Mouse (Mus musculus) ovary, adult 2 months (tissue): ENCODE measurements around the gene Osgepl1. TPM values are rescaled to one million over a fixed set of nuclear protein-coding genes. Genes with fewer than 3 reads are reported as not detected.

ENCODE experiments used
- polyA plus RNA-seq: library from polyadenylated mRNA; depleted of rRNA; stranded (reverse); fragments of >200 nt; gene quantifications from 2 replicates; pipeline ENCODE4 v1.2.3, GENCODE M21; 2012; rRNA removed

The Osgepl1 gene
- 1.6 and 3.5 TPM in 2 replicates for polyA plus RNA-seq

DNA sequence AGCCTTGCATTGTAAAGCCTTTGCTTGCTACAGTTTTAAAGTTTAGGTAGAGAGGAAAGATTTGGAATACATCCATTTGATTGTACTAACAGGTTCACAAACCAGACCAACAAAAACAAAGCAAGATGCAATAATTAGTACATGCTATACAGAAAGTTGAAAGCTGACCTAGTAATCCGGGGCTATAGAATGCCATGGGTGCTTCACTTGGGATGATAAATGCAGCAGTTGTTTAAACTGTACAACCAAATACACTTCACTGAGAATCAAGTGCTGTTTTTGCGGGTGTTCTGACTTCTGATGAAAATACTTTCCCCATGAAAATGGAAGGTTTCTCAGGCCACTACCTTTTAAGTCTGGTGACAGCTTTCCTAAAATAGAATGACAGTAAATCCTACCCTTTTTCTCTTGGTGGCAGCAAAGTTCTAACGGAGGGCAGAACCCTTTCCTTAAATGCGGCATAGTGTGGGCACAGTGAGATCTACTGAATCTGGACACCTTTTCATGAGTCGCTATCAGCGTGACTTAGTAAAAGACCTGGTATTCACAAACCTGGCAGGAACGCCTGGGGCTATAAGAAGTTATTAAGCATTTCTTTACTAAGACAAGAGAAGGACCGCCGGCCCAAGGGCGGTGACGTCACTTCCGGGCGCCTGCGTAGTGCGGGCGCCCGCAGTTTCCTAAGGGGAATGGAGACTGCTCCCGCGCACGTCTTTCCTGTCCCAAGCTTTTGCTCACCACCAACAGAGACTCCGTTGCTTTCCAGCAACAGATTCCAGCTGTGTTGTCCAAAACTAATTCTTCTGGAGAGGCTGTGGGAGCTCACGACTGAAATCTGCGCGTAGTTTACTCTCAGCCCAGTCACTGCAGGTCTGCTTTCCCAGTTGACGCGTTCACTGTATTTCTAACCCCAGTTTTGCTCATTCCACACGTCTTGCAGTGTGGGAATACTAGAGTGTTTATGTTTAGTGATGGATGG is at the start of gene Osgepl1:
Gene Osgepl1 (plus strand): TSS at position 636 of the 979 bp plus-strand sequence.

DNA sequence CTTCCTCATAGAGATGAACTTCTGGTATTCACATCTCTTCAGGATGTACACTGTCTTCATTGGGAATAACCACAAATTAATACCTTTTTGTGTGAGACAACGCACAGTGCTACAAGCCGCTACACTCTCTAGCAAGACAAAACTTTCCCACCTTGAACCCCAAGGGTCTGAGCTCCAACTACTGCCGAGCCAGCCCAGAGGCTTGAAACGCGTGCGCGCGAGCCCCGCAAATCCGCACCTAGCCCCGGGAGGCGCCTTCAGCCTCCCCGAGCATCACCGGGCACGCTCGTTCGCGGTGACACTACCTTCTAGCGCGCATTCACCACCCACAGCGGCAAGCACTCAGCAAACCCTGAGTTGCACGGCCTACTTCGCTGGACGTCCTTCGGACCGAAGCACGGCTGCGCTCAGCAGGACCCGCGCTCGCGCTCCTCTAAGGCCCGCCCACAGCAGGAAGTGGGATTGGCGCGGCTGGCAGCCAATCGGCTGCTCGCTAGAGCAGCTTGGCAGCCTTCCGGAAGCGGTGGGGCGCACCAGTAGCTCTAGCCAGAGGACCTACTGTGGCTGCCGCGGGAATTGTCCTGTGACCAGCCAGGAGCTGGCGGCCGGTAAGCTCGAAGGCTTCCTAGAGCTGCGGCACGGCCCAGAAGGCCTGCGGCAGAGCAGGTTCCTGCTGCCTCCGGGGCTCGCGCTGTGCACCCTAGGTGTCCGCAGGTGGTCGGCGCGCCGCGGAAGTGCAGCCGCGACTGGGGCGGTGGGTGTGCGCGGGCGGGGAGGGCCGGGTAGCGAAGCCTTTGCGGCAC is 16.6 kb upstream of the Osgepl1 start, which contains the start of the genes Pms1, Ormdl1 and Gm28778:
Gene Pms1 (minus strand): TSS at position 438 of the 803 bp plus-strand sequence.
Gene Ormdl1 (plus strand): TSS at position 515 of the 803 bp plus-strand sequence.
Gene Gm28778 (plus strand): TSS at position 531 of the 803 bp plus-strand sequence.

DNA sequence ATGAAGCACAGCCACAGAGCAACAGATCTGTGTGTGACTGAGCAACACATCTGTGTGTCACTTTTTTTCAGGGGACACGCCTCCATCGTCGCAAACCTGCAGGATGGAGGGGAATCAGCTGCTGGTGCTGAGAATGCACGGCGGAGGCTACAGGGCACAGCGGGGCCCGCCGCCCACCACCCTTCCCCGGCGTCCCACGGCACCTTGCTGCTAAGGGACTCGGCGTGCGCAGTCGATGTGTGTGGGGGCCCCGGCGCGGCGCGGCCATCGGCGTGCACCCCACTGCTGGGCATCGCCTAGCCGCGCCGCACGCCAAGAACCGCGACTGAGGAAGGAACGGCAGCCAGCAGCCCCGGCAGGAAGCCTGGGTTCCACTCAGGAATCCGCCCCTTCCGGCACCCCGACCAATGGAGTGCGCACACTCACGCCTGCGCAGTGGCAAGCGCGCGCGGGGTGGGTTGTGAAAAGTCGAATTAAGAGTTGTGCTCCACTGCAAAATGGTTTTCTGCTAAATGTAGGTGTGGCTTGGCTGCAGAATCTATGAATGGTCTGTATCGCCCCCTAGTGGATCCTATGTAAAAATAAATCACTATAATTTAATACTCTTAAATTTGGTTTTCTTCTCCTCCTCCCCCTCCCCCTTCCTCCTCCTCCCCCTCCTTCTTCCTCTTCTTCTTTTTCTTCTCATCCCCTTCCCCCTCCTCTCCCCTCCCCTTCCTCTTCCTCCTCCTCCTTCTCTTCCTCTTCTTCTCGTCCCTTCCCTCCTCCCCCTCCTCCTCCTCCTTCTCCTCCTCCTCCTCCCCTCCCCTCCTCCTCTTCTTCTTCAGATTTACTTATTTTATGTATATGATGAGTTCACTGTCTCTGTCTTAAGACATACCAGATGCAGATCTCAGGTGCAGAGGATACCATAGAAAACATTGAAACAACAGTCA is 39.2 kb downstream of the Osgepl1 start, which contains the start of the genes Asdurf, Gm28551 and Asnsd1:
Gene Asdurf (minus strand): TSS at position 293 of the 935 bp plus-strand sequence.
Gene Gm28551 (minus strand): TSS at position 341 of the 935 bp plus-strand sequence.
Gene Asnsd1 (minus strand): TSS at position 426 of the 935 bp plus-strand sequence.

Other genes starting within 250 kb of the Osgepl1 start
- not detected in 2 replicates for gene 1700019A02Rik, start 126.0 kb upstream of the Osgepl1 start, polyA plus RNA-seq
- gene Pms1, start 16.6 kb upstream of the Osgepl1 start, polyA plus RNA-seq, result 1.5 and 1.7 TPM in 2 replicates
- gene Ormdl1, start 16.5 kb upstream of the Osgepl1 start, polyA plus RNA-seq, result 3.3 and 6.4 TPM in 2 replicates
- gene Gm28778, start 16.5 kb upstream of the Osgepl1 start, polyA plus RNA-seq, result 19.3 and 29.3 TPM in 2 replicates
- not detected in 2 replicates for gene Asdurf, start 39.0 kb downstream of the Osgepl1 start, polyA plus RNA-seq
- not detected in 2 replicates for gene Gm28551, start 39.0 kb downstream of the Osgepl1 start, polyA plus RNA-seq
- gene Asnsd1, start 39.1 kb downstream of the Osgepl1 start, polyA plus RNA-seq, result 1.8 and 2.7 TPM in 2 replicates